Mouse (Mus musculus) MEL (cell line): ENCODE data around the gene Nudt16l1. TPM values are rescaled to one million over a fixed set of nuclear protein-coding genes. Genes with fewer than 3 reads are reported as not detected.

ENCODE experiments used
- DNase-seq: peaks from one replicate; pipeline ENCODE4 v3.0.0; 2011; ENCODE audit warnings: low read depth, low spot score
- H3K27ac ChIP-seq: 2 replicates; pipeline ENCODE4 v1.5.1; 2012; ENCODE audit warnings: low read depth, mild to moderate bottlenecking, control low read depth, low read length, moderate library complexity; ENCODE audit not compliant: control insufficient read depth
- H3K27me3 ChIP-seq, 2 experiments: fragments of 150-350 bp in 1 of 2; sonication (generic) in 1 of 2; 2 replicates each; pipeline ENCODE4 v1.6.1; 2012; ENCODE audit warnings: low read length in 2 of 2, mild to moderate bottlenecking in 2 of 2, improper control_type of control experiment in 1 of 2, moderate library complexity in 1 of 2; ENCODE audit not compliant: insufficient read depth in 2 of 2, control insufficient read depth in 1 of 2
- H3K36me3 ChIP-seq, 2 experiments: 2 replicates each; pipeline ENCODE4 v1.6.1; 2012 to 2014; ENCODE audit warnings: low read length in 2 of 2, improper control_type of control experiment in 1 of 2, inconsistent platforms in 1 of 2, mild to moderate bottlenecking in 1 of 2; ENCODE audit not compliant: insufficient read depth in 2 of 2, control insufficient read depth in 1 of 2
- H3K4me1 ChIP-seq, 2 experiments: fragments of 150-350 bp in 1 of 2; sonication (generic) in 1 of 2; 2 replicates each; pipeline ENCODE4 v1.6.1; 2012; ENCODE audit warnings: low read length in 2 of 2, improper control_type of control experiment in 1 of 2, mild to moderate bottlenecking in 1 of 2; ENCODE audit not compliant: insufficient read depth in 2 of 2, control insufficient read depth in 1 of 2
- H3K4me3 ChIP-seq, 2 experiments: fragments of 150-350 bp in 1 of 2; sonication (generic) in 1 of 2; 2 replicates each; pipeline ENCODE4 v1.5.1; 2012; ENCODE audit warnings: low read depth in 2 of 2, low read length in 2 of 2, mild to moderate bottlenecking in 2 of 2, moderate library complexity in 2 of 2, control low read depth in 1 of 2, improper control_type of control experiment in 1 of 2; ENCODE audit not compliant: control insufficient read depth in 1 of 2, insufficient read depth in 1 of 2
- H3K79me2 ChIP-seq: 2 replicates; pipeline ENCODE4 v1.6.1; 2012; ENCODE audit warnings: mild to moderate bottlenecking, low read length, moderate library complexity; ENCODE audit not compliant: control insufficient read depth, poor library complexity, insufficient read depth
- H3K9ac ChIP-seq: 2 replicates; pipeline ENCODE4 v1.6.1; 2012; ENCODE audit warnings: low read depth, mild to moderate bottlenecking, control low read depth, low read length, moderate library complexity; ENCODE audit not compliant: control insufficient read depth, poor library complexity, severe bottlenecking
- H3K9me3 ChIP-seq: fragments of 150-350 bp; sonication (generic); replicated peaks from 2 replicates; pipeline ENCODE4 v1.6.1; 2012; ENCODE audit warnings: mild to moderate bottlenecking, low read length, improper control_type of control experiment, moderate library complexity; ENCODE audit not compliant: insufficient read depth
- BHLHE40 ChIP-seq: IDR thresholded peaks from 2 replicates; pipeline ENCODE4 v1.6.1; 2012; ENCODE audit warnings: low read depth, mild to moderate bottlenecking, inconsistent platforms, low read length, improper control_type of control experiment, borderline replicate concordance
- ETS1 ChIP-seq: IDR thresholded peaks from 2 replicates; pipeline ENCODE4 v1.6.1; 2012; ENCODE audit warnings: low read depth, mild to moderate bottlenecking, inconsistent platforms, low read length, improper control_type of control experiment, moderate library complexity
- GATA1 ChIP-seq: IDR thresholded peaks from 2 replicates; pipeline ENCODE4 v1.6.1; 2011; ENCODE audit warnings: low read depth, low read length, improper control_type of control experiment
- HCFC1 ChIP-seq: IDR thresholded peaks from 2 replicates; pipeline ENCODE4 v1.6.1; 2012; ENCODE audit warnings: low read depth, mild to moderate bottlenecking, inconsistent platforms, low read length, improper control_type of control experiment, moderate library complexity
- MAFK ChIP-seq: IDR thresholded peaks from 2 replicates; pipeline ENCODE4 v1.6.1; 2011; ENCODE audit warnings: low read depth, mild to moderate bottlenecking, low read length, improper control_type of control experiment, borderline replicate concordance
- MAX ChIP-seq: IDR thresholded peaks from 2 replicates; pipeline ENCODE4 v1.6.1; 2011; ENCODE audit warnings: low read length, improper control_type of control experiment
- MAZ ChIP-seq: IDR thresholded peaks from 2 replicates; pipeline ENCODE4 v1.6.1; 2012; ENCODE audit warnings: low read depth, mild to moderate bottlenecking, inconsistent platforms, low read length, improper control_type of control experiment
- MXI1 ChIP-seq: IDR thresholded peaks from 2 replicates; pipeline ENCODE4 v1.6.1; 2011; ENCODE audit warnings: mild to moderate bottlenecking, low read depth, low read length, improper control_type of control experiment
- MYB ChIP-seq: IDR thresholded peaks from 2 replicates; pipeline ENCODE4 v1.6.1; 2011; ENCODE audit warnings: mild to moderate bottlenecking, low read depth, low read length, improper control_type of control experiment
- POLR2A ChIP-seq, 2 experiments: IDR thresholded peaks; 2 replicates each; pipeline ENCODE4 v1.6.1; 2011 to 2012; ENCODE audit warnings: low read length in 2 of 2, mild to moderate bottlenecking in 2 of 2, control low read depth in 1 of 2, improper control_type of control experiment in 1 of 2, low read depth in 1 of 2, moderate library complexity in 1 of 2; ENCODE audit not compliant: control insufficient read depth in 1 of 2, insufficient read depth in 1 of 2, poor library complexity in 1 of 2
- POLR2AphosphoS2 ChIP-seq: IDR thresholded peaks from 2 replicates; pipeline ENCODE4 v1.6.1; 2011; ENCODE audit warnings: low read length, improper control_type of control experiment
- SMC3 ChIP-seq: IDR thresholded peaks from 2 replicates; pipeline ENCODE4 v1.6.1; 2011; ENCODE audit warnings: low read depth, low read length, improper control_type of control experiment
- TBP ChIP-seq: IDR thresholded peaks from 2 replicates; pipeline ENCODE4 v1.8.0; 2011; ENCODE audit warnings: low read depth, low read length, improper control_type of control experiment
- UBTF ChIP-seq: IDR thresholded peaks from 2 replicates; pipeline ENCODE4 v1.6.1; 2012; ENCODE audit warnings: low read depth, mild to moderate bottlenecking, inconsistent platforms, low read length, improper control_type of control experiment, moderate library complexity, borderline replicate concordance; ENCODE audit not compliant: insufficient read depth
- USF1 ChIP-seq: IDR thresholded peaks from 2 replicates; pipeline ENCODE4 v1.6.1; 2014; ENCODE audit warnings: low read depth, mild to moderate bottlenecking, inconsistent platforms, low read length, improper control_type of control experiment, moderate library complexity
- ZMIZ1 ChIP-seq: IDR thresholded peaks from 2 replicates; pipeline ENCODE4 v1.6.1; 2012; ENCODE audit warnings: low read depth, mild to moderate bottlenecking, inconsistent platforms, low read length, improper control_type of control experiment, moderate library complexity
- ZNF384 ChIP-seq: IDR thresholded peaks from 2 replicates; pipeline ENCODE4 v1.6.1; 2012; ENCODE audit warnings: low read depth, mild to moderate bottlenecking, inconsistent platforms, low read length, improper control_type of control experiment
- polyA plus RNA-seq, 2 experiments: library from polyadenylated mRNA; stranded (reverse) in 1 of 2; unstranded in 1 of 2; fragments of >175 nt in 1 of 2; fragments of >200 nt in 1 of 2; gene quantifications; 2 replicates each; pipeline versions ENCODE4 v1.2.1 to v1.2.4; 2012; ENCODE audit warnings: low replicate concordance in 2 of 2, low read depth in 1 of 2; ENCODE audit not compliant: insufficient read length in 2 of 2, insufficient read depth in 1 of 2, missing spikeins in 1 of 2
- total RNA-seq: library from RNA; depleted of rRNA; stranded (reverse); fragments of 300-350 nt; gene quantifications from 2 replicates; pipeline ENCODE4 v1.2.3, GENCODE M21; 2012

Gene Nudt16l1
- total and polyA plus RNA-seq, 3 experiments = 41.1 to 69.3 TPM; not detected in 1

DNA sequence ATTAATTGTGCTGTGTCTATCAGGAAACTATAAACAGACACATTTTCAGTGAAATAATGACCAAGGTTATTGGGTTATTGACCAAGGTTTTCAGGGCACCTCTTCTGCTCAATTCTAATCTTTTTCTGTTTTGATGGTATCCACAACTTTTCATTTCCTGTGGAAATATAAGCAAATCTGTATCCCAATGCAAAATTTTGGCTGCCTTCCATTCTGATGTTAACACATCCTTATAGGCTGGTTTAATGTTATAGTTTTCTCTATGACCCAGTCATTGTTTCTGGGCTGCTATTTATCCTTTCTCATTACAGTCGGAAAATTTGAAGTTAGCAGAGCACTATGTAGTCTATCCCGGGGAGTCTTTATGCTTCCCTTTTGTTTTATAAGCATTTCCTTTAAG, 38.9 kb upstream of the Nudt16l1 start:
- no peak overlapping the region for H3K9ac ChIP-seq
- H3K27me3 ChIP-seq = no peaks in the 10 kb centered on the region
- H3K36me3 ChIP-seq = peaks cover 0 to 15% of the 10 kb centered on the region in 2 experiments; a peak in 3 of 4 replicates
- no peak overlapping the region for H3K27ac ChIP-seq
- TF ChIP-seq ETS1 (no peak), HCFC1 (no peak), MAX (no peak), USF1 (no peak), ZMIZ1 (no peak), MAZ (no peak), UBTF (no peak), POLR2A (IDR thresholded peaks at IDR 0.05; ENCODE audit: control insufficient read depth in 1 of 2, insufficient read depth in 1 of 2, low read depth in 1 of 2, low read length in 2 of 2, poor library complexity in 1 of 2) (no peak), POLR2AphosphoS2 (no peak), SMC3 (no peak), TBP (no peak), ZNF384 (no peak), MYB (no peak), GATA1 (no peak)
- no peak overlapping the region for H3K4me3 ChIP-seq
- no peaks in the 10 kb centered on the region for H3K79me2 ChIP-seq
- DNase-seq = no peak
- H3K9me3 ChIP-seq = no peaks in the 10 kb centered on the region
- peaks cover 10 to 19% of the 10 kb centered on the region in 2 experiments for H3K4me1 ChIP-seq

DNA sequence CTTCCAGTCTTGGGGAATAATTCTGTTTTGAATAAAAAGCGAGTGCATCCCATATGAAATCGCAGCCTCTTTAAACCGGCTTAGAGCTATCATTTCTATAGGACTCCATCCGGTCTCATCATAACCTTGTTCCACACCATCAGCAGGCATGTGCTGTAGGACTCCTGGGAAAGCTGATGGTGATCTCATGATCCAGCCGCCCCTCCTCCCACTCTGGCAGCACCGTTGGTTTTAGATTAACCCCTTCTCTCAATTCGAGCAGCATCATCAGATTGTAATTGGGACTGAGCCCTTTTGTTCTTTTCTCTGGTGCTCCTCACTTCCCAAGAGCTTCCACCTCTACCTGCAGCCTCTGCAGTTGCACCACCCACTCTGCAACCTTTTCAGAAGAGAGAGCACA, 37.4 kb upstream of the Nudt16l1 start:
- Histone ChIP-seq H3K4me1 (peaks cover 4 to 13% of the 10 kb centered on the region in 2 experiments), H3K79me2 (no peaks in the 10 kb centered on the region), H3K4me3 (no peak overlapping the region), H3K9ac (no peak overlapping the region), H3K36me3 (peaks cover 0 to 10% of the 10 kb centered on the region in 2 experiments; a peak in 3 of 4 replicates), H3K27ac (no peak overlapping the region), H3K27me3 (no peaks in the 10 kb centered on the region), H3K9me3 (no peaks in the 10 kb centered on the region)
- no peak for DNase-seq
- TF ChIP-seq MAFK = no peak
- no peak for TF ChIP-seq HCFC1
- no peak for TF ChIP-seq ZNF384
- TF ChIP-seq ZMIZ1 = no peak
- no peak for TF ChIP-seq GATA1
- no peak for TF ChIP-seq USF1
- TF ChIP-seq BHLHE40 = no peak
- no peak for TF ChIP-seq UBTF
- TF ChIP-seq SMC3 = no peak
- TF ChIP-seq MXI1 = no peak
